Mouse (Mus musculus): ENCODE measurements around the gene Nos1ap.

GRCm38 (mm10) chr1:170582341-170582740, 7.3 kb downstream of the Nos1ap start:
- TF ChIP-seq CTCF (IDR thresholded peaks at IDR 0.05; ENCODE audit: extremely low read depth, insufficient read depth, low read length) (no peak), POLR2A (IDR thresholded peaks at IDR 0.05; ENCODE audit: extremely low read depth, insufficient read depth, low read length) (no peak)
